Mouse (Mus musculus) heart, embryonic 14.5 days (tissue): Measurements from ENCODE around the gene Wdsub1. TPM values are rescaled to one million over a fixed set of nuclear protein-coding genes. Genes with fewer than 3 reads are reported as not detected.

Source experiments
- ATAC-seq: fragments of 200-750 bp; cut with Nextera tagmentation; 2 replicates; pipeline ENCODE4 v1.8.0; 2017; ENCODE audit warnings: low read depth, moderate TSS enrichment; ENCODE audit not compliant: insufficient number of reproducible peaks, insufficient read depth, low FRiP score
- H3K27ac ChIP-seq, 2 experiments: fragments of 200-500 bp in 1 of 2; fragments of 300-500 bp in 1 of 2; sonication (generic) in 1 of 2; replicated peaks in 1 of 2; 2 replicates each; pipeline ENCODE4 v1.5.1; 2012 to 2014; ENCODE audit warnings: low read depth in 2 of 2, low read length in 2 of 2, control low read depth in 1 of 2, mild to moderate bottlenecking in 1 of 2, mixed read lengths in 1 of 2; ENCODE audit not compliant: control insufficient read depth in 1 of 2, insufficient read depth in 1 of 2
- H3K27me3 ChIP-seq: fragments of 300-500 bp; sonication (generic); 2 replicates; pipeline ENCODE4 v1.6.1; 2014; ENCODE audit warnings: mild to moderate bottlenecking, low read length, control low read depth; ENCODE audit not compliant: control insufficient read depth, insufficient read depth
- H3K36me3 ChIP-seq: fragments of 300-500 bp; sonication (generic); 2 replicates; pipeline ENCODE4 v1.6.1; 2014; ENCODE audit warnings: mild to moderate bottlenecking, control low read depth, low read length, mixed read lengths; ENCODE audit not compliant: control insufficient read depth, insufficient read depth
- H3K4me1 ChIP-seq, 2 experiments: fragments of 200-500 bp in 1 of 2; fragments of 300-500 bp in 1 of 2; sonication (generic) in 1 of 2; 2 replicates each; pipeline ENCODE4 v1.6.1; 2012 to 2014; ENCODE audit warnings: low read length in 2 of 2, control low read depth in 1 of 2, mixed read lengths in 1 of 2; ENCODE audit not compliant: control insufficient read depth in 2 of 2, insufficient read depth in 2 of 2
- H3K4me2 ChIP-seq: fragments of 300-500 bp; sonication (generic); 2 replicates; pipeline ENCODE4 v1.6.1; 2014; ENCODE audit warnings: mild to moderate bottlenecking, low read length
- H3K4me3 ChIP-seq, 2 experiments: fragments of 200-500 bp in 1 of 2; fragments of 300-500 bp in 1 of 2; sonication (generic) in 1 of 2; 2 replicates each; pipeline ENCODE4 v1.5.1; 2012 to 2014; ENCODE audit warnings: low read length in 2 of 2, mild to moderate bottlenecking in 2 of 2, control low read depth in 1 of 2, low read depth in 1 of 2, moderate library complexity in 1 of 2; ENCODE audit not compliant: control insufficient read depth in 1 of 2, insufficient read depth in 1 of 2
- H3K9ac ChIP-seq: fragments of 300-500 bp; sonication (generic); 2 replicates; pipeline ENCODE4 v1.6.1; 2014; ENCODE audit warnings: mild to moderate bottlenecking, low read length
- H3K9me3 ChIP-seq: fragments of 300-500 bp; sonication (generic); 2 replicates; pipeline ENCODE4 v1.6.1; 2016; ENCODE audit warnings: low read length, control low read depth; ENCODE audit not compliant: control insufficient read depth
- WGBS: fragments of 180-500 bp; shearing (Covaris S2); extraction: QIAGEN DNeasy Blood & Tissue Kit; methylation state at CpG from one replicate; pipeline ENCODE4 v1.1.7; 2014; 5-methylcytosine and 5-hydroxymethylcytosine counted together
- polyA plus RNA-seq: library from polyadenylated mRNA; unstranded; fragments of >200 nt; fragmentation: Nextera tagmentation; extraction: Ambion mirVana; gene quantifications from 2 replicates; pipeline ENCODE4 v1.2.1, GENCODE M21; 2014

Gene Wdsub1
- polyA plus RNA-seq, 1 experiment from 2014 or later, result 52.4 TPM

DNA sequence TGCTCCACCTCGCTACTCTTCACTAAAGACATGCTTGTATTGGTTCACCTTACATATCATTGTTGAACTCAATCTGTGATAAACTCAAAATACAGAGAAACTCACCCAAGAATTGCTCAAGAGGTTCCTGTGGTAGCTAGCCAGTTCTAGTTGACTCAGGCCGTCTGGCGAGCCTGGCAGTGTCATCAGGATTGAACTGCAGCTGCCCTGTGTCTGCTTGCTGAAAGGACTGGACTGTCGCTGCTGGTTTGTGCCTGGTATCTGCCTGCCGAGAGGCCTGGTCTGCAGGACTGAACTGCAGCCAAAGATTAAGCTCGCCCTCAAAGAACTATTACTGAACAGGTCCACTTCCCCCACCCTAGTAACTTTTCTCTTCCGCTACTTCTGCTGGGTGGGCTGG is 14.0 kb upstream of the Wdsub1 start:
- no peaks in the 10 kb centered on the region for H3K9me3 ChIP-seq
- H3K4me3 ChIP-seq, result no peak overlapping the region
- peak overlapping the region; percentile 15 to 32 for H3K27ac ChIP-seq
- H3K36me3 ChIP-seq, result peaks cover 33% of the 10 kb centered on the region
- no peak for ATAC-seq
- no peak overlapping the region; the same call in 1 of the 2 replicates for H3K9ac ChIP-seq
- no peak overlapping the region for H3K4me2 ChIP-seq
- H3K27me3 ChIP-seq, result no peaks in the 10 kb centered on the region
- WGBS, result 33% methylated on average over 7 of the region's 7 CpGs
- H3K4me1 ChIP-seq, result peaks cover 0 to 14% of the 10 kb centered on the region in 2 experiments; a peak in 2 of 4 replicates

DNA sequence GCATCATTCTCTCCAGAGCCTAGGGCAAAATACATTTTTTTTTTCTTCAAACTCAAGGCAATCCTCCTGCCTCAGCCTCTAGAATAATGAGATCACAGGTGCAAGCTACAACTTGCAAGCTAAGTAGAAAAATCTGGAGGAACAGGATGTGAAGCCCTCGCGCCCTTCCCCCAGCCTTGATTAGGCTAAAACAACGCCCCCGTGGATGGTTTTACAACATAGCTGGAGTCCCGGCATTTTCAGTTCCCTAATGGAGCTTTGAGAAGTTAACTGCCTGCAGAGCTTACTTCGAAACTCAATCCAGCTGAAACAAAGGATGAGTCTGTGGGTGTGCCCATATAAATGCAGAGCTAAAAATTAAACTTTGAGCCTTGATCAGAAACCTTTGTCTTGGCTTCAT is 7.3 kb upstream of the Wdsub1 start:
- H3K27ac ChIP-seq, result no peak overlapping the region
- 82% methylated on average over 6 of the region's 6 CpGs for WGBS
- no peak overlapping the region for H3K4me3 ChIP-seq
- H3K36me3 ChIP-seq, result peaks cover 6% of the 10 kb centered on the region; the same call in 1 of the 2 replicates
- no peak for ATAC-seq
- H3K4me1 ChIP-seq, result no peaks in the 10 kb centered on the region
- H3K9me3 ChIP-seq, result no peaks in the 10 kb centered on the region
- no peaks in the 10 kb centered on the region for H3K27me3 ChIP-seq
- H3K4me2 ChIP-seq, result no peak overlapping the region
- H3K9ac ChIP-seq, result no peak overlapping the region

DNA sequence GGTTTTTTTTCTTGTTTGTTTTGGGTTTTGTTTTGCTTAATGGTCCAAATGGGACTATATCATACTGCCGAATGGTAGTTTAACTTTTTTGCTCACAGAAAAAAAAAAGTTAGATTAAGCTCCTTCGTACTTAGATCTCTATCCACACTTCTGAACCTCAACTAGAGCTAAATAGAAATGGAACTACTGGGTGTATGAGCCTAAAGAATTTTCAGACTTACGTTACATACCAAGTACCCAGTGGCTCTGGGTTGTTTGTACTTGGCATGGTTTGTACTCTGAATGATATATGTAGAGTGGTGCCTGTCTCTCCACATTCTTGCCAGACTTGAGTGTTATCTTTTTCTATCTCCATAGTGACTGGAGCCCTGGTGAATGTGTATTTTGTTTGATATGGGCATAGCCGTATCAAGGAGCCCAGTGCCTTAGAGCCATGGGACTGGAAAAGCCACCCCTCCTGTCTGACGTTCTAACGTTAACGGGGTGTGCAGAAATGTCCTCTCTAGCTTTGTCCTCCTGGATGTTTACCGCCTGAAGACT is 421 bp upstream of the Wdsub1 start:
- peak overlapping the region; percentile 89 for H3K9ac ChIP-seq
- 0 out of 2 replicates have a peak, but pooled peaks cover 2% of the 10 kb centered on the region for H3K9me3 ChIP-seq
- peaks cover 5% of the 10 kb centered on the region; the same call in 1 of the 2 replicates for H3K36me3 ChIP-seq
- no peak overlapping the region for H3K27ac ChIP-seq
- H3K4me2 ChIP-seq, result peak overlapping the region; percentile 71
- 60% methylated on average over 8 of the region's 8 CpGs for WGBS
- peak overlapping the region; percentile 89 to 95 for H3K4me3 ChIP-seq
- ATAC-seq, result peak; percentile 0; the same call in 1 of the 2 replicates
- no peaks in the 10 kb centered on the region for H3K27me3 ChIP-seq
- peaks cover 3 to 8% of the 10 kb centered on the region in 2 experiments; a peak in 3 of 4 replicates for H3K4me1 ChIP-seq

DNA sequence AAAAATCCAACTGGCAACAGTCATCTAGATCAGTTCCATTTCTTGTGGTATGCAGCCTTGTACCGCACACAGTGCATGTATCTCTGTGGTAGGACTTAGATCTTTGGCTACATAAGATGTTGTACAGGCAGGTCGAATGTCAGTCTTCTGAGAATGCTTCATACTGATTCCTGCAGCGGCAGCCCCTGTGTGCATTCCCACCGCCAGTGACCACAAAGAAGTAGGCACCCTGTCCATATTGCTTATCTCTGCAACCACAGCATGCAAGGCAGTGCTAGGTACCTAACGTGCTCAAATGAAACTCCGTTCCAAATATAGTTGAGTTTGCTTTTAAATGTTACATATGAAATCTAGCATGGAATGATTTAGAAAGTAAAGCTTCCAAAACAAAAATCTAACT is 987 bp downstream of the Wdsub1 start:
- Histone ChIP-seq H3K27ac (peak overlapping the region; percentile 78 to 85; a peak in 3 of 4 replicates), H3K9ac (peak overlapping the region; percentile 89), H3K27me3 (no peaks in the 10 kb centered on the region), H3K36me3 (peaks cover 5% of the 10 kb centered on the region; the same call in 1 of the 2 replicates), H3K4me2 (peak overlapping the region; percentile 71), H3K9me3 (0 out of 2 replicates have a peak, but pooled peaks cover 2% of the 10 kb centered on the region), H3K4me3 (peak overlapping the region; percentile 89 to 95), H3K4me1 (peaks cover 3 to 8% of the 10 kb centered on the region in 2 experiments; a peak in 3 of 4 replicates)
- no peak for ATAC-seq
- WGBS, result 31% methylated on average over 6 of the region's 6 CpGs

DNA sequence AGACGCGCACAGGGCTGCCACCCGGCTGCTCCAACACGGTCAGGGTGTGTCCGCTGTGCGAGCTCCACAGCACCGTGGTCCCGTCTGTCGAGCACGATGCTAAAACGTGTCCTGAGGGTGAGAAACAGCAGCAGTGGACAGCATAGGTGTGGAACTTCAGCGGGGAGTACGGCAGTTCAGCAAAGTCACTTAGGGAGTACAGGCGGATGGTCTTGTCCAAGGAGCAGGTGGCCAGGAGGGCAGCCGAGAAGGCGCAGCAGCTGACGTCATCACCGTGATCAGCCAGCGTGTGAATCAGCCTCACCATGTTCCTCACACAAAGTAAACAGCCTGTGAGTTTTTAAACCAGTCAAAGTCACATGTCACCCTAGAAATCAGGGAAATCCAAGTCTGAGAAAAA is 4.2 kb downstream of the Wdsub1 start:
- Histone ChIP-seq H3K27me3 (no peaks in the 10 kb centered on the region), H3K4me2 (no peak overlapping the region)
- ATAC-seq, result no peak

DNA sequence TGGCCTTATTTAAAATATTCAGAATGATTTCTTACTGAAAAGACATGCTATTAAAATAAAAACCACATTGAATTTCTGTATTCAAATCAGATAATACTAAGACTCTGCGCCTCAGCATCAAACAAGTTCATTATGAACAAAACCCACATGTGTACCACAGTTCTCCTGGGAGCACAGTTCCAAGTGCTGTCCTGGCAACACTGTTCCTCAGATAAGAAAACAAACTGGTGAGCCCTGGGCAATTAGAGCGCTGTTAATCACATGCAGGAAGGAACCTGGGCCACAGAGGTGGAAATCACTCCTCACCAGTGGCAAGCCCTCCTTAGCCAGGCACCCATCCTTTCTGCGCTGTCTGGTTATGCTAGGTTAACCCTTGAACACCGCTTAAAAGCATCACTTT is 5.1 kb downstream of the Wdsub1 start:
- no peak overlapping the region for H3K9ac ChIP-seq
- H3K4me1 ChIP-seq, result peaks cover 2 to 4% of the 10 kb centered on the region in 2 experiments; a peak in 1 of 4 replicates
- H3K4me2 ChIP-seq, result no peak overlapping the region
- WGBS, result 74% methylated on average over 4 of the region's 4 CpGs
- H3K4me3 ChIP-seq, result no peak overlapping the region
- 0 out of 2 replicates have a peak, but pooled peaks cover 2% of the 10 kb centered on the region for H3K9me3 ChIP-seq
- no peak for ATAC-seq
- no peaks in the 10 kb centered on the region for H3K27me3 ChIP-seq
- H3K36me3 ChIP-seq, result peaks cover 38% of the 10 kb centered on the region
- no peak overlapping the region for H3K27ac ChIP-seq

More for the DNA sequence above, 4.2 kb downstream of the Wdsub1 start:
- no peak overlapping the region for H3K4me3 ChIP-seq
- H3K9me3 ChIP-seq, result 0 out of 2 replicates have a peak, but pooled peaks cover 2% of the 10 kb centered on the region
- H3K27ac ChIP-seq, result no peak overlapping the region
- H3K36me3 ChIP-seq, result peaks cover 29% of the 10 kb centered on the region
- 71% methylated on average over 19 of the region's 19 CpGs for WGBS
- H3K4me1 ChIP-seq, result peaks cover 3 to 8% of the 10 kb centered on the region in 2 experiments; a peak in 3 of 4 replicates
- H3K9ac ChIP-seq, result no peak overlapping the region

DNA sequence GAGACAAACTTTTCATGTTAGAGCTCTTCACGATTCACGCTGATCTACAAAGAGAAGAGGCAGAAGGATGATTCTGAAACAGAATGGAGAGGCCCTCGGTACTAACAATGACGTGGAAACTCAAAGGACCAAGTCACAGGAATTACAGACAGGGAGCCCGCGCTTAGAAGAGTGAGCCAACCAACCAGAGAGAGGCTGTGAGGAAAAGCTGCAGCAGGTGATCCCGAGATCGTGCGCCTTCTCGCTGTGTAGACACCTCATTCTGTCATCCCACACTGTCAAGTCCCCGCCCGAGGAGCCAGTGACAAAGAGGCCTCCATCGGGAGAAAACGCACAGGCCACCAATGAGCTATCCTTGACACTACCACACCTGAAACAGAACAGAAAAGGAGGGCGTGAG is 5.9 kb downstream of the Wdsub1 start:
- peaks cover 2% of the 10 kb centered on the region in 2 experiments; a peak in 1 of 4 replicates for H3K4me1 ChIP-seq
- H3K27me3 ChIP-seq, result no peaks in the 10 kb centered on the region
- ATAC-seq, result no peak
- H3K9me3 ChIP-seq, result 0 out of 2 replicates have a peak, but pooled peaks cover 2% of the 10 kb centered on the region
- WGBS, result 92% methylated on average over 15 of the region's 15 CpGs
- no peak overlapping the region for H3K4me3 ChIP-seq
- H3K36me3 ChIP-seq, result peaks cover 46% of the 10 kb centered on the region
- no peak overlapping the region for H3K4me2 ChIP-seq
- no peak overlapping the region for H3K9ac ChIP-seq
- no peak overlapping the region for H3K27ac ChIP-seq
